Mouse (Mus musculus) embryonic fibroblast, embryonic 13.5 days (primary cell): ENCODE results near the gene Igfbp6. TPM values are rescaled to one million over a fixed set of nuclear protein-coding genes. Genes with fewer than 3 reads are reported as not detected.

Experiments used
- H3K27ac ChIP-seq: 2 replicates; pipeline ENCODE4 v1.5.1; 2012; ENCODE audit warnings: low read length, control low read depth, inconsistent platforms; ENCODE audit not compliant: insufficient read depth
- H3K4me1 ChIP-seq: 2 replicates; pipeline ENCODE4 v1.6.1; 2011; ENCODE audit warnings: low read length; ENCODE audit not compliant: control insufficient read depth, insufficient read depth
- H3K4me3 ChIP-seq: 2 replicates; pipeline ENCODE4 v1.5.1; 2011; ENCODE audit warnings: mild to moderate bottlenecking, control low read depth, low read length; ENCODE audit not compliant: insufficient read depth
- CTCF ChIP-seq: IDR thresholded peaks from 2 replicates; pipeline ENCODE4 v1.5.1; 2011; ENCODE audit warnings: mild to moderate bottlenecking, control low read depth, low read length, moderate library complexity, borderline replicate concordance; ENCODE audit not compliant: insufficient read depth
- POLR2A ChIP-seq: IDR thresholded peaks from 2 replicates; pipeline ENCODE4 v1.6.1; 2011; ENCODE audit warnings: low read depth, mild to moderate bottlenecking, control low read depth, low read length, moderate library complexity
- polyA plus RNA-seq: library from polyadenylated mRNA; stranded (reverse); fragments of >200 nt; gene quantifications from 2 replicates; pipeline ENCODE4 v1.2.4, GENCODE M21; 2011; ENCODE audit warnings: low read depth; ENCODE audit not compliant: missing spikeins, insufficient read length

Gene Igfbp6
- polyA plus RNA-seq, 1 experiment: 43.0 TPM

DNA sequence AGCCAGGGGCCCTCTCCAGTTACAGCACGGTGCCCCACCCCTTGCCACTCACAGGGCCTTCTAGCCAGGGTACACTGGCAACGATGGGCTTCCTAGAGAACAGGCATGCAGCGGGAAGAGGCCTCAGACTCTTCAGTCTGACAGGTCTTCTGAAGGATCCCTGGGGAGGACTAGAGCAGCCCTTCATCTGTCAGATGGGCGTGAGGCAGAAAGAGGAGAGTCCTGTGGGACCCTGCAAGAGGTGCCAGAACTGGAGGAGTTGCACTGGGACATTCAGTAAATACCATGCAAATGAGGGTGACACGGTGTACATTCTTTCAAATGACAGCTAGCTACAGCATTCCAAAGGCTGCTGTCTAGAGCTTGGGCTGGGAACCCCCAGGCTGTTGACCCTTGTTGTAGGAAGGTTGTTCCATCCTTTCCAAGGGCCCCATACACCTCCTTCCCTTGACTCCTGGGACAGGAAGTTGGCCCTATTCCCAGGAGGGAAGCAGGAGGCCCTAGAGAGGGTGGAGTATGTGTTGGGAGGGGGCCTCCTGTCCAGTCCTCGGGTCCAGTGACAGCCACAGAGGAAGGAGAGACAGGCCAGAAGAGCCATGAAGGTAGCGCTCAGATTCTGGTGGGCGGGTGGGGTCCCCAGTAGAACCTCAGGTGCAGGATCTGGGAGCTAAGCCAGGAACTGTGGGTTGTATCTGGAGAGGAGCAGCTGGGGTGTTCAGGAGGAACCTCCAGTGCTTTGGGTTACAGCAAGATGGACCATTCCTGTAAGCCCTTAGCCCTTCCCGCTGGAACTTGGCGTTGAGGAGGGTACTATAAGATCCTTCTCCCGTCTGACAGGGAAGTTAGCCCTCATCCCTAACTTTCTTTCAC, 42.3 kb upstream of the Igfbp6 start:
- peak overlapping the region; percentile 97 for H3K27ac ChIP-seq

DNA sequence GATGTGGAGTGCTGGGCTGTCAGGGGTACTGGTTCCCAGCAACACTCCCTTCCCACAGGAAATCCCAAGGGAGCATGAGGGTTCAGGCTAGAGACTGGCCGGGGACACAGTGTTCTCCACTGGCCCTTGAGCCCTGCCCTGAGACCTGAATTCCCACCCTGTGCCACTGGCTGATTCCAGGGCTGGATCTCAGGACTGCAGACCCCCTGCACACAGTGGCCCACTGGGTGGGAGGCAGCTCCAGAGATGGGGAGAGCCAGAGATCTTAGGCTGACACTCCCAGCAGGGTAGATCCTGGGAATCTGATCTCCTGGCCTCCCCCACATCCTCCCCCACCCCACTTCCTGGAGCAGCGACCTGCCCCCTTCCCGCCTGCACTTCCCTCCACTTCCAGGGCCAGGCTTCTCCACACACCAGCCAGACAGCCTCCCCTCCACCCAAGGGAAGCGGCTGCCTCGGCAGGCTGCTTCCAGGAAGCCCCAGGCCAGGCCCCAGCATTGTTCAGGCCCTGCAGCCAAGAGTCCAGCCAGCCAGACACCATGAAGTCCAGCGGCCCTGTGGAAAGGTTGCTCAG, 41.5 kb upstream of the Igfbp6 start:
- Histone ChIP-seq H3K4me1 (peaks cover 36% of the 10 kb centered on the region), H3K4me3 (peak overlapping the region; percentile 41), H3K27ac (peak overlapping the region; percentile 97)
- TF ChIP-seq CTCF: no peak
- peak; percentile 73 for TF ChIP-seq POLR2A

More for the DNA sequence above, 42.3 kb upstream of the Igfbp6 start:
- no peak overlapping the region for H3K4me3 ChIP-seq
- no peak for TF ChIP-seq CTCF
- peak; percentile 9; the same call in 1 of the 2 replicates for TF ChIP-seq POLR2A
- peaks cover 41% of the 10 kb centered on the region for H3K4me1 ChIP-seq

DNA sequence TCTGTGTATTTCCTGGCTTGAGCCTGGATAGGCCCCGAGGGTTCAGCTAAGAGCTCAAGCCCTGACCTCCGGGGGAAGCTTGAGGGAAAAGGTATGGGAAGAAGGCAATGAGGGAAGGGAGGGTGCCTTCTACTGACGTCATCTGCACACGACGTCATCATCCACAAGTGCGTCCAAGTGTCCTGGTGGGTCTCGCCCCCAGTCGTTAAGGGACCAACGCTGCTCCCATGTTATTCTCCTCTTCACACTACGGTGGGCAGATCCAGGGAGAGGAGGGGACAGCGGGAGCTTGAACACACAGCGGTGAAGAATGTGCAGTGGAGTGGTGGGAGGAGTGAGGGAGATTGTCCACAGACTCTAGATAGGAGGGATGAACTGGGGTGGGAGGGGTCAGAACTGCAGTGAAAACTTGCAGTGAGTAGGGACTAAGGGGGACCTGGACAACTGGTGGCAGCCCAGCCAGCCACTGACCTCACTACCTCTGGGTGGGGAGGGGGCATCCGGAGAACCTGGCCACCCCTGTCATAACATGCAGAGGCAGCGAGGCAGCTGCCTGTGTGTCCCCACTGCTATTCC, 40.7 kb upstream of the Igfbp6 start:
- peak overlapping the region; percentile 41 for H3K4me3 ChIP-seq
- H3K27ac ChIP-seq: peak overlapping the region; percentile 97
- TF ChIP-seq CTCF (no peak), POLR2A (peak; percentile 81)
- peaks cover 30% of the 10 kb centered on the region for H3K4me1 ChIP-seq

DNA sequence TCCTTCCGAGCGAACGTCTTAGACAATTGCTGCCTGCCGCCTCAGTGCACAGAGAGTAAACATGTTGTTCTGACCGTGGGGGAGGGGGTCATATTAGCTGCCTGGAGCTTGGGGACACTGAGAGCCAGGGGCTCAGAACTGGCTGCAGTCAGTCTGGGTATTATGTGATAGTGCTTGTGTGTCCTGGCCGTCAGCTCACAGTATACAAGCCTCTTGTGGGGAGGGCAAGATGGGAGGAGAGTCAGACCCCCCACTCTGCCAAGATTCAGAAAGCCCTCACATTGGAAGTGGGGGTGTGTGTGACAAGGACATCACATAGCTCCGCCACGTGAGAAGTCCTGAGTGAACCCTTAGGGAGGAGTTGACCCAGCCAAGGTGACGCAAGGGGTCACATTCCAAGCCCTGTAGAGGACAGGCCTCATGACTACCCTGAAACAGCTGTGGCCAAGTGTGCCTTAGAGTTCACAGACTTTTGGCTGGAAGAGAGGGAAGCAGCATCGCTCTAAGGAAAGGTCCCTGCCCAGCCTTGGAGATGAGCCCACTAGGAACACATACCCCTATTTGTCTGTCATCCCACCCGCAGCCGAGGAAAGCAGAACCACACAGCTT, 40.1 kb upstream of the Igfbp6 start:
- Histone ChIP-seq H3K4me3 (peak overlapping the region; percentile 41), H3K4me1 (peaks cover 28% of the 10 kb centered on the region), H3K27ac (peak overlapping the region; percentile 97)
- no peak for TF ChIP-seq CTCF
- TF ChIP-seq POLR2A: peak; percentile 40; the same call in 1 of the 2 replicates

DNA sequence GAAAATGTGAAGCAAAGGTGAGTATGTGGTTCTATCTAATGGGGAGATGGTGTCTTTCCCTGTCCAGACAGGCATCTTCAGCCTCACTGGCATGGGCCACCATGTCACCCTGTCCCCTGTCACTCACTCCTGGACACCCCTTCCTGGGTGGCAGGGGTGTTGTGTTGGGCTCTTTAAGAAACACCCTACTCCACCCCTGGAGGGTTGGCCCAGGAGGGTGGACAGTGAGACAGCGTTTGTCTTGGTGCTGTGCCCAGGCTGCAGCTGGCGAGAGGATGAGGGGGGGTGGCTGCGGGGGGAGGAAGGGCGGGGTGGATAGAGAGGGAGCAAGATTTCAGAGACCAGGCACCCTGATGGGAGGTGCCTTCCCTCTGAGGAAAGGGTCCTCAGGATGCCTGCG, 38.8 kb upstream of the Igfbp6 start:
- Histone ChIP-seq H3K4me1 (peaks cover 24% of the 10 kb centered on the region), H3K27ac (peak overlapping the region; percentile 97), H3K4me3 (no peak overlapping the region; the same call in 1 of the 2 replicates)
- TF ChIP-seq CTCF: no peak
- peak; percentile 29 for TF ChIP-seq POLR2A

DNA sequence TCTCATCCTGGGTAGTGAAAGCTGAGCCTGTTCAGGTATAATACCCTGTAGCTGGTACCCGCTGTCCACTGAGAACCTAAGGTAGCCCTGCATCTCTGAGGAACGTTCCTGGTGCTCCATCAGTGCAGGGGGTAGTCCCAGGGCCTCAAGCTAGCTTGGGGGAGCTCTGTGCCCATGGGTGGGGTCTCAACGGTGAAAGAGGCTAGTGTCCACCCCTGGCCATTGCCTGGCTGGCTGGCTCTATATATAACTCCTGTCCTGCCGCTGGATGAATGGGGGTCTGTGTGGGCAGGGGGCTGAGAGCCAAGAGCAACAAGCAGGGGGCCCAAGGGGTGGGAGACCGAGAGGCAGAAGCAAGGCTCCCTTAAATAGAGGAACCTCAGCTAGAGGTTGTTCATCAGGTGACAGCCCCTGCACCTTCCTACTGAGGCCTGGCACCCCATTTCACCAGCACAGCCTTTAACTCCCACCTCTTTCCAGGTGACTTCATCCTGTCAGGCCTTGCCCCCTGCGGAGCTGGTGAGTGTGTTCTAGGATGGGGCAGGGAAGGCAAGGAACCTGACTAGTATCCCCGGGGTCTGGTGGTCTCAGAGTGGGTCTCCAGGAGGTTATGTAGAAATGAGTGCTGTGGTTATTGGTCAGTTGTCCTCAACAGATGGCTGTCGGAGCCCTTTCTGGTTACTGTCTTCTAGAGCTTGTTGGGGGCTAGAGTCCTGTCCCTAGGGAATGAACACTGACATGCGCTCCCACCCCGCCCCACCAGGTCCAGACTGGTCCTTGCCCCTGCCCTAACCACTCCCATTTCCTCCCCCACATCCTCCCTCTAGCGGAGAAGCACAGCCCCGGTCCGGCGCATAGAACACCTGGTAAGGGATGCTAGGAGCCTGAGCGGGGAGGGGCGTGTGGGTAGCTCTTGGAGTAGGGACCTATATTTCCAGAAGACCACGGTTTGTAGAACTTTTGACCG, 38.1 kb upstream of the Igfbp6 start:
- TF ChIP-seq CTCF (no peak), POLR2A (no peak)
- peak overlapping the region; percentile 11; the same call in 1 of the 2 replicates for H3K4me3 ChIP-seq
- H3K4me1 ChIP-seq: peaks cover 24% of the 10 kb centered on the region
- H3K27ac ChIP-seq: peak overlapping the region; percentile 27

DNA sequence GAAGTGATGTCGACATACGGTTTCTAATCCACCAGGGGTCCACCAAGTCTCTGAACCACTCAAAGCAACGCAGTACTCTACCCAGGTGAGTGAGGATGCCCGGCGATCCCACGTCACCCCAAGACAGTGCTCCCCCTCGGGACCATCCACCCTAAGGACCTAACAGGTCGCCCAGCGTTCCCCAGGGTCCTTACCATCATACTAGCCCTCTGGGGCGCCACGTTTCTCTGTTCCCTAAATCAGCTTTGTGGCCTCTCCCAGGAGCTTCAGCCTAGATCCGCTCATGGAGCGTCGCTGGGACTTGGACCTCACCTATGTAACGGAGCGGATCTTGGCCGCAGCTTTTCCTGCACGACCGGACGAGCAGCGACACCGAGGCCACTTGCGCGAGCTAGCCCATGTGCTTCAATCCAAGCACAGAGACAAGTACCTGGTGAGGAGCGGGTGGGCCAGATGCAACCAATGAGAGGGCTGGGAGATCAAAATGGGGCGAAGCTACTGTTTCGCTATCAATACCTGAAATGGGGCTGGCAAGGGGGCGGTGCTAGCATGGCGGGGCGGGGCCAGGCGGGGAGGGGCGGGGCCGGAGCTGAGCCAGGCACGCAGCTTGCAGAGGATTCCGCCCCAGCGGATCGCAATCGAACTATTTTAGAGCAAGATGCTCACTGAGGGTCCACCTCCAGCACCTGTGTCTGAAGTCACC, 37.3 kb upstream of the Igfbp6 start:
- H3K4me3 ChIP-seq: no peak overlapping the region; the same call in 1 of the 2 replicates
- no peak for TF ChIP-seq POLR2A
- no peak for TF ChIP-seq CTCF
- H3K4me1 ChIP-seq: peaks cover 16% of the 10 kb centered on the region
- H3K27ac ChIP-seq: no peak overlapping the region

DNA sequence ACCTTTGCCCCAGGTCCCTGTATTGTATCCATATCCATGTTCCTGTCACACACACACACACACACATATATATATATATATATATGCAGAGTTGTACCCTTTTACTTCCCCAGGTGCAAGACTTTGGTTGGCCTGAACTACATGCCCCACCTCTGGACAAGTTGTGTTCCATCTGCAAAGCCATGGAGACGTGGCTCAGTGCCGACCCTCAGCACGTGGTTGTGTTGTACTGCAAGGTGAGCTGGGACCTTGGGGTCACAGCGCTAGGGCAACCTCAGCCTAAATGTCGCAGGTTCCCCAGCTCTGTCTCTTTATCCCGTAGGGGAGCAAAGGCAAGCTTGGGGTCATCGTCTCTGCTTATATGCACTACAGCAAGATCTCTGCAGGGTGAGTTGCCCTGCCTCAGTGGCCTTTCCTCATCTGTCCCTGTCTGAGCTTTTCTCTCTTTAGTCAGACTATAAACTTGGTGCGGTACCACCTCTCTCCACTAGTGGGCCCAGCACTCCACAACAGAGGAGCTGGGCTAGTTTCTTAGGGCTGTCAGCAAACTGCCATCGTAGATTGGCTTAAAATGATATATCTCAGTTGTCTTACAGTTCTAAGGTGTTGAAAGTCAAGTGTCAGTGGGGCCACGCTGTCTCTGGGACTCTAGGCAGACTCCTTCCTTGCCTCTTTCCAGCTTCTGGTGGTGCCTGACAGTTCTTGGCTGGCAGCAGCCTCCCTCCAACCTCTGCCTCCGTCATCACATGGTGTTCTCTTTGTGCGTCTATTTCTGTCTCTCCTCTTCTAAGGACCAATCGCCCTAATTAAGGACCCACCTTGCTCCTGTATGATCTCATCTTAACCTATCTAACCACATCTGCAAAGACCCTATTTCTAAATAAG, 36.2 kb upstream of the Igfbp6 start:
- no peak for TF ChIP-seq POLR2A
- peak; percentile 28; the same call in 1 of the 2 replicates for TF ChIP-seq CTCF
- no peak overlapping the region for H3K4me3 ChIP-seq
- no peak overlapping the region for H3K27ac ChIP-seq
- H3K4me1 ChIP-seq: peaks cover 8% of the 10 kb centered on the region
